Mouse (Mus musculus): ENCODE measurements around the gene Atp6v0c.

DNA sequence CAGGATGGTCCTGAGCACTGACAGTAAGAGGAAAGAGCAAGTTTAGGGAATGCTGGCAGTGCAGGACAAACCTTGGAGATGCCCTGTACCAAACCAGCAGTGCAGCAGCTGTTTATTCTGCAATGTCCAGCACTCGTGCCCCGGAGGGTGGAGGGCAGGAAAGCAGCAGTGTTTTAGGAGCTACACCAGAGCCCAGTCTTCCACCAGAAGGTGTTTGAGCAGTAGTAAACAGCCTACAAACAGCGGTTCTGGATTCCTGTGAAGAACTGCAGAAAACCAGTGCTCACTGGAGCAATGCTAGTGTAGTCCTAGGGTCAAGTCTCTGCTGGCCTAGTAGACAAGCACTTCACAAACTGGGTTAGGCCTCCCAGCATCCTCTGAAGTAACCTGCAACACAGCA is 4.8 kb upstream of the Atp6v0c start:
- no peak for TF ChIP-seq TBP (IDR thresholded peaks at IDR 0.05; ENCODE audit: low read depth, low read length)
- TF ChIP-seq UBTF (IDR thresholded peaks at IDR 0.05; ENCODE audit: borderline replicate concordance, insufficient read depth, low read depth, low read length), result no peak
- no peak for TF ChIP-seq POLR2A (IDR thresholded peaks at IDR 0.05; ENCODE audit: control insufficient read depth in 1 of 2, insufficient read depth in 1 of 2, low read depth in 1 of 2, low read length in 2 of 2, poor library complexity in 1 of 2)
- no peak for TF ChIP-seq MXI1 (IDR thresholded peaks at IDR 0.05; ENCODE audit: low read depth, low read length)
- TF ChIP-seq TCF12 (IDR thresholded peaks at IDR 0.05; ENCODE audit: low read depth, low read length), result no peak
- no peak for TF ChIP-seq MAFK (IDR thresholded peaks at IDR 0.05; ENCODE audit: borderline replicate concordance, low read depth, low read length)
- TF ChIP-seq JUND (IDR thresholded peaks at IDR 0.05; ENCODE audit: low read depth, low read length), result no peak
- no peak for TF ChIP-seq CTCF (IDR thresholded peaks at IDR 0.05 in 2 of 3, conservative IDR thresholded peaks at IDR 0.05 in 1 of 3; ENCODE audit: control insufficient read depth in 1 of 3, insufficient read depth in 1 of 3, low read depth in 2 of 3, low read length in 3 of 3, poor library complexity in 1 of 3, severe bottlenecking in 1 of 3)
- no peak for TF ChIP-seq HCFC1 (IDR thresholded peaks at IDR 0.05; ENCODE audit: low read depth, low read length)
- no peak for TF ChIP-seq RAD21 (IDR thresholded peaks at IDR 0.05; ENCODE audit: low read depth, low read length)
- no peak for TF ChIP-seq EP300 (IDR thresholded peaks at IDR 0.05; ENCODE audit: low read depth in 1 of 2, low read length in 2 of 2)
- TF ChIP-seq USF2 (IDR thresholded peaks at IDR 0.05; ENCODE audit: borderline replicate concordance in 1 of 2, insufficient read depth in 1 of 2, low read depth in 1 of 2, low read length in 2 of 2), result no peak

Data from MEL (cell line).